Mouse (Mus musculus) kidney, adult 2 months (tissue): ENCODE results near the gene Rrm2. TPM values are rescaled to one million over a fixed set of nuclear protein-coding genes. Genes with fewer than 3 reads are reported as not detected.
A peak's percentile ranks its signal among the peaks of the same experiment; 100 is the strongest.

Experiments used
- DNase-seq: peaks from one replicate; pipeline ENCODE4 v3.0.0; 2021
- H3K27ac ChIP-seq: fragments of 200-500 bp; 2 replicates; pipeline ENCODE4 v1.5.1; 2012; ENCODE audit warnings: low read depth, low read length, control low read depth, inconsistent platforms; ENCODE audit not compliant: insufficient read depth
- H3K27me3 ChIP-seq: fragments of 200-500 bp; replicated peaks from 2 replicates; pipeline ENCODE4 v1.6.1; 2012; ENCODE audit warnings: mild to moderate bottlenecking, moderate library complexity, low read length, inconsistent platforms; ENCODE audit not compliant: control insufficient read depth, insufficient read depth
- H3K36me3 ChIP-seq: fragments of 200-500 bp; 2 replicates; pipeline ENCODE4 v1.6.1; 2012; ENCODE audit warnings: mild to moderate bottlenecking, moderate library complexity, low read length, inconsistent platforms; ENCODE audit not compliant: control insufficient read depth, insufficient read depth
- H3K4me1 ChIP-seq: fragments of 200-500 bp; 2 replicates; pipeline ENCODE4 v1.6.1; 2011; ENCODE audit warnings: low read length; ENCODE audit not compliant: control insufficient read depth, insufficient read depth
- H3K4me3 ChIP-seq: fragments of 200-500 bp; 2 replicates; pipeline ENCODE4 v1.5.1; 2011; ENCODE audit warnings: mild to moderate bottlenecking, low read depth, low read length, control low read depth; ENCODE audit not compliant: insufficient read depth
- CTCF ChIP-seq: fragments of 200-500 bp; conservative IDR thresholded peaks from 2 replicates; pipeline ENCODE4 v1.5.1; 2011; ENCODE audit warnings: low read depth, mild to moderate bottlenecking, control low read depth, low read length, moderate library complexity, mixed read lengths; ENCODE audit not compliant: insufficient read depth, insufficient read length
- POLR2A ChIP-seq: fragments of 200-500 bp; IDR thresholded peaks from one replicate; pipeline ENCODE4 v1.6.1; 2011; ENCODE audit warnings: low read depth, low read length, control low read depth
- WGBS: fragments of 180-500 bp; shearing (Covaris S2); methylation state at CpG from one replicate; pipeline ENCODE4 v1.1.7; 2018; 5-methylcytosine and 5-hydroxymethylcytosine counted together
- polyA plus RNA-seq: library from polyadenylated mRNA; depleted of rRNA; stranded (reverse); fragments of >200 nt; gene quantifications from 2 replicates; pipeline ENCODE4 v1.2.3, GENCODE M21; 2012; rRNA removed

Gene Rrm2
- polyA plus RNA-seq, 1 experiment = 1.6 TPM

- Histone ChIP-seq H3K27ac (no peak overlapping the region), H3K27me3 (no peaks in the 10 kb centered on the region), H3K4me3 (no peak overlapping the region), H3K36me3 (no peaks in the 10 kb centered on the region), H3K4me1 (no peaks in the 10 kb centered on the region)
- DNase-seq = no peak
- WGBS = 87% methylated on average over 6 of the region's 6 CpGs
- TF ChIP-seq POLR2A = no peak
- no peak for TF ChIP-seq CTCF
These were observed 42.5 kb downstream of the Rrm2 start for GRCm38 (mm10) chr12:24750521-24750920.

GRCm38 (mm10) chr12:24753680-24754079 is 45.6 kb downstream of the Rrm2 start:
- TF ChIP-seq POLR2A (no peak), CTCF (no peak)
- Histone ChIP-seq H3K36me3 (no peaks in the 10 kb centered on the region), H3K27ac (no peak overlapping the region), H3K4me1 (no peaks in the 10 kb centered on the region), H3K27me3 (no peaks in the 10 kb centered on the region), H3K4me3 (no peak overlapping the region)
- no peak for DNase-seq
- 74% methylated on average over 4 of the region's 4 CpGs for WGBS

- peak; percentile 43 for DNase-seq
- 58% methylated on average over 5 of the region's 5 CpGs for WGBS
- Histone ChIP-seq H3K27me3 (no peaks in the 10 kb centered on the region), H3K4me1 (no peaks in the 10 kb centered on the region), H3K27ac (no peak overlapping the region), H3K4me3 (no peak overlapping the region), H3K36me3 (no peaks in the 10 kb centered on the region)
- TF ChIP-seq POLR2A = no peak
- no peak for TF ChIP-seq CTCF
These were observed 46.7 kb downstream of the Rrm2 start for GRCm38 (mm10) chr12:24754693-24755092.

GRCm38 (mm10) chr12:24755471-24755870 is 47.4 kb downstream of the Rrm2 start:
- no peaks in the 10 kb centered on the region for H3K4me1 ChIP-seq
- TF ChIP-seq POLR2A (no peak), CTCF (no peak)
- WGBS = 88% methylated on average over 9 of the region's 9 CpGs

GRCm38 (mm10) chr12:24757387-24757786 is 49.3 kb downstream of the Rrm2 start:
- DNase-seq = no peak
- Histone ChIP-seq H3K4me3 (no peak overlapping the region), H3K4me1 (no peaks in the 10 kb centered on the region), H3K27ac (no peak overlapping the region), H3K27me3 (no peaks in the 10 kb centered on the region), H3K36me3 (no peaks in the 10 kb centered on the region)
- TF ChIP-seq POLR2A (no peak), CTCF (no peak)

More at GRCm38 (mm10) chr12:24755471-24755870, 47.4 kb downstream of the Rrm2 start:
- Histone ChIP-seq H3K36me3 (no peaks in the 10 kb centered on the region), H3K4me3 (no peak overlapping the region), H3K27ac (no peak overlapping the region), H3K27me3 (no peaks in the 10 kb centered on the region)
- no peak for DNase-seq

GRCm38 (mm10) chr12:24758374-24758773 is 50.3 kb downstream of the Rrm2 start:
- 30% methylated on average over 6 of the region's 6 CpGs for WGBS
- H3K4me1 ChIP-seq = no peaks in the 10 kb centered on the region

GRCm38 (mm10) chr12:24762253-24762652 is 54.2 kb downstream of the Rrm2 start:
- TF ChIP-seq CTCF = no peak
- TF ChIP-seq POLR2A = no peak
- DNase-seq = no peak
- H3K36me3 ChIP-seq = no peaks in the 10 kb centered on the region
- no peak overlapping the region for H3K4me3 ChIP-seq
- H3K27me3 ChIP-seq = no peaks in the 10 kb centered on the region
- H3K27ac ChIP-seq = no peak overlapping the region
- no peaks in the 10 kb centered on the region for H3K4me1 ChIP-seq
- WGBS = 25% methylated on average over 3 of the region's 3 CpGs

More at GRCm38 (mm10) chr12:24758374-24758773, 50.3 kb downstream of the Rrm2 start:
- Histone ChIP-seq H3K27me3 (no peaks in the 10 kb centered on the region), H3K4me3 (no peak overlapping the region), H3K36me3 (no peaks in the 10 kb centered on the region), H3K27ac (no peak overlapping the region)
- no peak for DNase-seq
- TF ChIP-seq CTCF = no peak
- no peak for TF ChIP-seq POLR2A

Other genes with a start within 250 kb of the Rrm2 start
- 7.6 and 9.5 TPM in 2 replicates for gene Taf1b, start 209.9 kb upstream of the Rrm2 start, polyA plus RNA-seq
- 0.67 and 0.72 TPM in 2 replicates for gene Grhl1, start 136.0 kb upstream of the Rrm2 start, polyA plus RNA-seq
- 8.4 and 8.5 TPM in 2 replicates for gene Klf11, start 57.0 kb upstream of the Rrm2 start, polyA plus RNA-seq
- gene Cys1, start 26.4 kb upstream of the Rrm2 start, polyA plus RNA-seq = 71.1 and 93.2 TPM in 2 replicates
- gene Mboat2, start 122.6 kb downstream of the Rrm2 start, polyA plus RNA-seq = 5.2 and 6.2 TPM in 2 replicates